ENCODE assay signal across 23 mouse cellular contexts in the genomic region with DNA sequence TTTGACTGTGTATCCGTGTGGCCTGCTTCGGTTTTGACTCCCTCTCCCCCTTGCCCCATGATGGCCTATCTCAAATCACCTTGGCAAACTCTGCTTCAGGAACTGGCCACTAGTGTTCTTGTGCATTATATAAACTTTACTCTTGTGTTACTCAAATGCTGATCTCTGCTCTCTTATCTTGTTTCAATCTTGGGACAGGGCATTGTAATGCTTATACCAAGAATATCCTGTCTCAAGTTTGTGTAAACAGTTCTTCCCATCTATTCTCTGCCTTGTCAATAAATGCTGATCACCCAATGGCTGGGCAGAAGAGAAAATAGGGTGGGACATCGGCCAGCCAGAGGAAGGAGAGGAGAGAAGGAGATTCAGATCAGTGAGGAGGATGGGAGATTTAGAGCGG. TPM values are rescaled to one million over a fixed set of nuclear protein-coding genes. Genes with fewer than 3 reads are reported as not detected.
DNase-seq lines count a peak whose midpoint lies in the region; ATAC-seq and TF ChIP-seq lines count a peak whose summit lies in the region.
"Had no signal": no experiment of that assay in that cellular context is flagged by ENCODE, and none has a peak within 500 bp of the region (broad histone marks: within the 10 kb centered on the region; RNA-seq: fewer than 3 reads in every experiment).

No protein-coding gene starts in this region.

- H3K36me3 ChIP-seq in ES-Bruce4 (ENCODE audit: control insufficient read depth, insufficient read depth, low read length, poor library complexity, severe bottlenecking), result no peaks in the 10 kb centered on the region
- no peaks in the 10 kb centered on the region; the same call in 1 of the 2 replicates for H3K36me3 ChIP-seq in ES-E14 (ENCODE audit: control insufficient read depth, insufficient read depth, low read length, poor library complexity, severe bottlenecking)
- no peaks in the 10 kb centered on the region for H3K36me3 ChIP-seq in lung, postnatal 0 days (ENCODE audit: insufficient read depth, low read length)
- H3K36me3 ChIP-seq in hindbrain, embryonic 16.5 days (ENCODE audit: control insufficient read depth, insufficient read depth, low read length), result no peaks in the 10 kb centered on the region
- H3K36me3 ChIP-seq: embryonic facial prominence, embryonic 13.5 days; hindbrain, embryonic 12.5 days had no signal

- peaks cover 2% of the 10 kb centered on the region for H3K4me1 ChIP-seq in ES-Bruce4 (ENCODE audit: control insufficient read depth, insufficient read depth, low read length)
- peaks cover 0 to 10% of the 10 kb centered on the region in 2 experiments; a peak in 1 of 4 replicates for H3K4me1 ChIP-seq in ES-E14 (ENCODE audit: control insufficient read depth in 2 of 2, insufficient read depth in 2 of 2, low read length in 2 of 2, poor library complexity in 1 of 2)
- H3K4me1 ChIP-seq in lung, postnatal 0 days (ENCODE audit: insufficient read depth, low read depth, low read length), result peaks cover 7% of the 10 kb centered on the region; the same call in 1 of the 2 replicates
- peaks cover 19% of the 10 kb centered on the region for H3K4me1 ChIP-seq in hindbrain, embryonic 16.5 days (ENCODE audit: control insufficient read depth, insufficient read depth, low read depth, low read length)

- in situ Hi-C loops in ES-E14 (cut with MboI; ENCODE audit: low sequenced_read_pairs in 2 of 2, unreplicated experiment in 2 of 2), result no loop called here

- TF ChIP-seq CTCF in ES-Bruce4 (IDR thresholded peaks at IDR 0.05; ENCODE audit: low read depth, low read length), result no peak
- no peak for TF ChIP-seq CTCF in lung, postnatal 0 days (IDR thresholded peaks at IDR 0.05)

- TF ChIP-seq POLR2A in ES-Bruce4 (IDR thresholded peaks at IDR 0.05; ENCODE audit: insufficient read depth, low read length), result no peak

- no peak for TF ChIP-seq EP300 in ES-Bruce4 (IDR thresholded peaks at IDR 0.05; ENCODE audit: insufficient read depth, low read depth, low read length)
- peak; percentile 90 for TF ChIP-seq EP300 in lung, postnatal 0 days (IDR thresholded peaks at IDR 0.05)

- no peaks in the 10 kb centered on the region for H3K27me3 ChIP-seq in ES-Bruce4 (ENCODE audit: control insufficient read depth, insufficient read depth, low read length, poor library complexity, severe bottlenecking)
- no peaks in the 10 kb centered on the region for H3K27me3 ChIP-seq in lung, postnatal 0 days (replicated peaks; ENCODE audit: insufficient read depth, low read length)
- no peaks in the 10 kb centered on the region for H3K27me3 ChIP-seq in hindbrain, embryonic 16.5 days (replicated peaks; ENCODE audit: control insufficient read depth, insufficient read depth, low read length)
- H3K27me3 ChIP-seq: embryonic facial prominence, embryonic 13.5 days; forebrain, embryonic 12.5 days; hindbrain, embryonic 12.5 days had no signal

- 50% methylated on average over 4 of the region's 4 CpGs for WGBS in lung, postnatal 0 days
- WGBS in hindbrain, embryonic 16.5 days, result 57% methylated on average over 4 of the region's 4 CpGs

- no peaks in the 10 kb centered on the region for H3K9me3 ChIP-seq in ES-Bruce4 (replicated peaks; ENCODE audit: control insufficient read depth, insufficient read depth, low read length, poor library complexity, severe bottlenecking)
- no peaks in the 10 kb centered on the region for H3K9me3 ChIP-seq in ES-E14 (ENCODE audit: control insufficient read depth, insufficient read depth, low read depth, low read length)
- H3K9me3 ChIP-seq in lung, postnatal 0 days (ENCODE audit: low read length), result no peaks in the 10 kb centered on the region
- no peaks in the 10 kb centered on the region for H3K9me3 ChIP-seq in hindbrain, embryonic 16.5 days (ENCODE audit: control insufficient read depth, low read length)
- H3K9me3 ChIP-seq: embryonic facial prominence, embryonic 13.5 days; forebrain, embryonic 12.5 days; heart, embryonic 10.5 days; hindbrain, embryonic 12.5 days had no signal

- H3K4me2 ChIP-seq in lung, postnatal 0 days (replicated peaks; ENCODE audit: low read depth, low read length), result no peak overlapping the region
- H3K4me2 ChIP-seq in hindbrain, embryonic 16.5 days (ENCODE audit: low read length), result no peak overlapping the region
- H3K4me2 ChIP-seq: embryonic facial prominence, embryonic 13.5 days; forebrain, embryonic 12.5 days; hindbrain, embryonic 12.5 days had no signal

- DNase-seq in ES-E14 (ENCODE audit: low read depth, low spot score), result no peak
- DNase-seq in lung, postnatal 0 days (ENCODE audit: low spot score), result peak; percentile 40
- peak; percentile 52 for DNase-seq in lung, postnatal 36 days
- DNase-seq in layer of hippocampus, adult 8-10 months (ENCODE audit: low spot score in 2 of 2), result no peak
- DNase-seq: adrenal gland, adult 2 months; adrenal gland, postnatal 25 days; cerebellum, adult 18-20 months; cerebellum, adult 9-11 months; cerebellum, postnatal 36 days; gastrocnemius, postnatal 10 days; heart, adult 18-20 months; heart, postnatal 10 days; heart, postnatal 4 days had no signal

- H3K4me3 ChIP-seq in ES-Bruce4 (ENCODE audit: low read depth, low read length) (no peak overlapping the region), ES-E14 (ENCODE audit: insufficient read depth in 1 of 2, low read depth in 1 of 2, low read length in 2 of 2, poor library complexity in 1 of 2, severe bottlenecking in 1 of 2) (no peak overlapping the region)
- H3K4me3 ChIP-seq in lung, postnatal 0 days (ENCODE audit: low read depth, low read length), result no peak overlapping the region
- no peak overlapping the region for H3K4me3 ChIP-seq in hindbrain, embryonic 16.5 days (ENCODE audit: low read length)
- H3K4me3 ChIP-seq: embryonic facial prominence, embryonic 13.5 days; forebrain, embryonic 12.5 days; heart, embryonic 10.5 days; hindbrain, embryonic 12.5 days had no signal

- H3K27ac ChIP-seq in ES-Bruce4 (ENCODE audit: insufficient read depth, low read length) (0 out of 2 replicates have a peak overlapping the region, but pooled peaks have one; percentile 13), ES-E14 (ENCODE audit: insufficient read depth, low read depth, low read length, poor library complexity, severe bottlenecking) (peak overlapping the region; percentile 48; the same call in 1 of the 2 replicates)
- no peak overlapping the region for H3K27ac ChIP-seq in lung, postnatal 0 days (ENCODE audit: low read length)
- no peak overlapping the region for H3K27ac ChIP-seq in hindbrain, embryonic 16.5 days (ENCODE audit: low read depth, low read length)
- H3K27ac ChIP-seq: embryonic facial prominence, embryonic 13.5 days; forebrain, embryonic 12.5 days; heart, embryonic 10.5 days; hindbrain, embryonic 12.5 days had no signal

- ATAC-seq in lung, postnatal 0 days, result peak; percentile 13
- no peak for ATAC-seq in hindbrain, embryonic 16.5 days
- ATAC-seq: forebrain, embryonic 16.5 days had no signal

- H3K9ac ChIP-seq in ES-Bruce4 (ENCODE audit: low read depth, poor library complexity, severe bottlenecking), result no peak overlapping the region
- no peak overlapping the region for H3K9ac ChIP-seq in ES-E14 (ENCODE audit: insufficient read depth, low read depth, low read length, poor library complexity, severe bottlenecking)
- H3K9ac ChIP-seq in lung, postnatal 0 days (replicated peaks; ENCODE audit: low read depth), result no peak overlapping the region
- no peak overlapping the region for H3K9ac ChIP-seq in hindbrain, embryonic 16.5 days (ENCODE audit: low read depth, low read length)
- H3K9ac ChIP-seq: embryonic facial prominence, embryonic 13.5 days; forebrain, embryonic 12.5 days; hindbrain, embryonic 12.5 days had no signal

TF ChIP-seq in ES-E14, 5 proteins besides CTCF, POLR2A, EP300 and RAD21:
- TF ChIP-seq MAFK (IDR thresholded peaks at IDR 0.05; ENCODE audit: insufficient read depth, low read depth, low read length) (no peak), ZC3H11A (IDR thresholded peaks at IDR 0.05; ENCODE audit: borderline replicate concordance, low read depth, low read length) (no peak), CHD2 (IDR thresholded peaks at IDR 0.05; ENCODE audit: low read depth, low read length) (no peak), ZNF384 (IDR thresholded peaks at IDR 0.05; ENCODE audit: low read depth, low read length) (no peak)
TF ChIP-seq in ES-E14: peak in this region for 0.

RNA-seq across cellular contexts. Expression of a gene that starts 2.7 kb away (rescaled TPM):
- 107 and 110 TPM in 2 replicates for polyA plus RNA-seq in ES-Bruce4 (2011; ENCODE audit: insufficient read depth, insufficient read length, low read depth, missing spikeins)
- total RNA-seq in ES-E14 (2012; rRNA removed), result 113 and 116 TPM in 2 replicates
- polyA plus RNA-seq in lung, postnatal 0 days (2015; fragmentation: Nextera tagmentation; extraction: Ambion mirVana), result 102 and 103 TPM in 2 replicates
- total RNA-seq in layer of hippocampus, adult 8-10 months (2022), result 100 to 1,000 TPM; 165 to 175 (median 172) TPM
- polyA plus RNA-seq in hindbrain, embryonic 16.5 days (2015; fragmentation: Nextera tagmentation; extraction: Ambion mirVana), result 334 and 346 TPM in 2 replicates

RNA-seq across cellular contexts. Expression of a gene that starts 7.1 kb away (rescaled TPM):
- polyA plus RNA-seq in ES-Bruce4 (2011; ENCODE audit: insufficient read depth, insufficient read length, low read depth, missing spikeins), result 77.4 and 81.3 TPM in 2 replicates
- total RNA-seq in ES-E14 (2012; rRNA removed), result 155 and 174 TPM in 2 replicates
- 14.0 and 15.1 TPM in 2 replicates for polyA plus RNA-seq in lung, postnatal 0 days (2015; fragmentation: Nextera tagmentation; extraction: Ambion mirVana)
- total RNA-seq in layer of hippocampus, adult 8-10 months (2022), result 10 to 100 TPM; 44.5 to 55.0 (median 46.5) TPM
- polyA plus RNA-seq in hindbrain, embryonic 16.5 days (2015; fragmentation: Nextera tagmentation; extraction: Ambion mirVana), result 49.8 and 53.5 TPM in 2 replicates

RNA-seq across cellular contexts. Expression of a gene that starts 25.5 kb away (rescaled TPM):
- polyA plus RNA-seq in ES-Bruce4 (2011; ENCODE audit: insufficient read depth, insufficient read length, low read depth, missing spikeins), result 2.8 and 4.5 TPM in 2 replicates
- total RNA-seq in ES-E14 (2012; rRNA removed), result 12.6 and 13.1 TPM in 2 replicates
- polyA plus RNA-seq in lung, postnatal 0 days (2015; fragmentation: Nextera tagmentation; extraction: Ambion mirVana), result 15.4 and 16.0 TPM in 2 replicates
- total RNA-seq in layer of hippocampus, adult 8-10 months (2022), result 10 to 100 TPM; 55.5 to 60.8 (median 60.0) TPM
- 48.3 and 54.3 TPM in 2 replicates for polyA plus RNA-seq in hindbrain, embryonic 16.5 days (2015; fragmentation: Nextera tagmentation; extraction: Ambion mirVana)

RNA-seq across cellular contexts. Expression of a gene that starts 36.0 kb away (rescaled TPM):
- polyA plus RNA-seq in ES-Bruce4 (2011; ENCODE audit: insufficient read depth, insufficient read length, low read depth, missing spikeins), result 0.68 TPM in 1 of 2 replicates, not detected in the other
- 0.94 and 2.2 TPM in 2 replicates for total RNA-seq in ES-E14 (2012; rRNA removed)
- 0.40 and 0.57 TPM in 2 replicates for polyA plus RNA-seq in lung, postnatal 0 days (2015; fragmentation: Nextera tagmentation; extraction: Ambion mirVana)
- total RNA-seq in layer of hippocampus, adult 8-10 months (2022), result under 1 TPM; 0.19 to 0.80 (median 0.68) TPM
- polyA plus RNA-seq in hindbrain, embryonic 16.5 days (2015; fragmentation: Nextera tagmentation; extraction: Ambion mirVana), result 0.24 and 0.32 TPM in 2 replicates
- total RNA-seq: CH12.LX, MEL had no signal

RNA-seq across cellular contexts. Expression of a gene that starts 37.2 kb away (rescaled TPM):
- 0.27 and 0.90 TPM in 2 replicates for polyA plus RNA-seq in ES-Bruce4 (2011; ENCODE audit: insufficient read depth, insufficient read length, low read depth, missing spikeins)
- 1.1 and 1.3 TPM in 2 replicates for total RNA-seq in ES-E14 (2012; rRNA removed)
- not detected in 2 replicates for polyA plus RNA-seq in lung, postnatal 0 days (2015; fragmentation: Nextera tagmentation; extraction: Ambion mirVana)
- 10 to 100 TPM; 88.3 to 96.9 (median 90.2) TPM for total RNA-seq in layer of hippocampus, adult 8-10 months (2022)
- 74.4 and 81.7 TPM in 2 replicates for polyA plus RNA-seq in hindbrain, embryonic 16.5 days (2015; fragmentation: Nextera tagmentation; extraction: Ambion mirVana)
- total RNA-seq: CH12.LX; heart, adult 18-20 months; heart, postnatal 10 days; heart, postnatal 4 days; MEL had no signal
- polyA plus RNA-seq: heart, embryonic 14.5 days had no signal

Comparison
In these comparisons a context has a peak if more than half of its experiments do, and no peak if none do; other contexts are left out.
1. H3K27ac ChIP-seq: peak in ES-Bruce4 (single experiment) and ES-E14 (single experiment); none in lung, postnatal 0 days (single experiment) and hindbrain, embryonic 16.5 days (single experiment).
2. DNase-seq: peak in lung, postnatal 0 days (single experiment) and lung, postnatal 36 days (single experiment); none in ES-E14 (single experiment) and layer of hippocampus, adult 8-10 months (0 of 2).